In genomic region chr19:10389391-10390098, GRCm38 (mm10) we compare ENCODE assay signal across 8 mouse cellular contexts. TPM values are rescaled to one million over a fixed set of nuclear protein-coding genes. Genes with fewer than 3 reads are reported as not detected.
A peak's percentile ranks its signal among the peaks of the same experiment; 100 is the strongest.
DNase-seq lines count a peak whose midpoint lies in the region; ATAC-seq and TF ChIP-seq lines count a peak whose summit lies in the region.

No protein-coding gene starts in this region.

- peak in 1 of 2 experiments; percentile 63 for DNase-seq in heart, adult 2 months
- no peak for DNase-seq in heart, adult 8-10 months (ENCODE audit: low spot score)
- DNase-seq in Muller cell, postnatal 12 days (ENCODE audit: inconsistent ontology term) = peak; percentile 1
- peak; percentile 30 for DNase-seq in midbrain, postnatal 0 days (ENCODE audit: low spot score)
- no peak for DNase-seq in frontal cortex, postnatal 25 days (ENCODE audit: low spot score in 2 of 2)
- no peak for DNase-seq in spleen, postnatal 14 days (ENCODE audit: low spot score in 2 of 2)

- peak; percentile 52 for TF ChIP-seq CTCF in heart, adult 2 months (IDR thresholded peaks at IDR 0.05)
- TF ChIP-seq CTCF in midbrain, postnatal 0 days (IDR thresholded peaks at IDR 0.05) = no peak

- peak overlapping the region; percentile 76 for H3K4me3 ChIP-seq in heart, adult 2 months
- H3K4me3 ChIP-seq in embryonic facial prominence, embryonic 12.5 days = peak overlapping the region; percentile 63
- H3K4me3 ChIP-seq in hindbrain, embryonic 16.5 days (ENCODE audit: low read length) = peak overlapping the region; percentile 86
- peak overlapping the region; percentile 84 for H3K4me3 ChIP-seq in midbrain, postnatal 0 days (ENCODE audit: low read depth, low read length)

- 2% methylated on average over 52 of the region's 54 CpGs for WGBS in heart, adult 2 months
- under 1% methylated on average over 54 of the region's 54 CpGs for WGBS in embryonic facial prominence, embryonic 12.5 days
- WGBS in hindbrain, embryonic 16.5 days = 1% methylated on average over 32 of the region's 54 CpGs
- under 1% methylated on average over 52 of the region's 54 CpGs for WGBS in midbrain, postnatal 0 days

- no peaks in the 10 kb centered on the region for H3K27me3 ChIP-seq in heart, adult 2 months (ENCODE audit: control insufficient read depth, insufficient read depth, low read length)
- H3K27me3 ChIP-seq in embryonic facial prominence, embryonic 12.5 days = peaks cover 47% of the 10 kb centered on the region
- H3K27me3 ChIP-seq in hindbrain, embryonic 16.5 days (replicated peaks; ENCODE audit: control insufficient read depth, insufficient read depth, low read length) = no peaks in the 10 kb centered on the region
- H3K27me3 ChIP-seq in midbrain, postnatal 0 days (ENCODE audit: insufficient read depth, low read length) = no peaks in the 10 kb centered on the region

- H3K36me3 ChIP-seq in heart, adult 2 months (ENCODE audit: control insufficient read depth, insufficient read depth, low read length) = no peaks in the 10 kb centered on the region
- no peaks in the 10 kb centered on the region for H3K36me3 ChIP-seq in embryonic facial prominence, embryonic 12.5 days
- H3K36me3 ChIP-seq in hindbrain, embryonic 16.5 days (ENCODE audit: control insufficient read depth, insufficient read depth, low read length) = no peaks in the 10 kb centered on the region
- H3K36me3 ChIP-seq in midbrain, postnatal 0 days (ENCODE audit: insufficient read depth, low read length) = no peaks in the 10 kb centered on the region

- no peak for ATAC-seq in embryonic facial prominence, embryonic 12.5 days (ENCODE audit: insufficient number of reproducible peaks, insufficient read depth, low FRiP score, low TSS enrichment)
- ATAC-seq in hindbrain, embryonic 16.5 days = peak; percentile 58
- peak; percentile 65 for ATAC-seq in midbrain, postnatal 0 days (ENCODE audit: low FRiP score)

- peak overlapping the region; percentile 80 for H3K9ac ChIP-seq in heart, adult 2 months (ENCODE audit: low read depth, low read length)
- peak overlapping the region; percentile 64 for H3K9ac ChIP-seq in embryonic facial prominence, embryonic 12.5 days
- H3K9ac ChIP-seq in hindbrain, embryonic 16.5 days (ENCODE audit: low read depth, low read length) = peak overlapping the region; percentile 86
- H3K9ac ChIP-seq in midbrain, postnatal 0 days (replicated peaks; ENCODE audit: low read length, poor library complexity, severe bottlenecking) = peak overlapping the region; percentile 93

- H3K27ac ChIP-seq in heart, adult 2 months = peak overlapping the region; percentile 59
- no peak overlapping the region for H3K27ac ChIP-seq in embryonic facial prominence, embryonic 12.5 days
- peak overlapping the region; percentile 70 for H3K27ac ChIP-seq in hindbrain, embryonic 16.5 days (ENCODE audit: low read depth, low read length)
- peak overlapping the region; percentile 73 for H3K27ac ChIP-seq in midbrain, postnatal 0 days (ENCODE audit: low read depth, low read length)

- H3K4me1 ChIP-seq in heart, adult 2 months (ENCODE audit: control insufficient read depth, insufficient read depth, low read length) = peaks cover 1% of the 10 kb centered on the region; the same call in 1 of the 2 replicates
- peaks cover 11% of the 10 kb centered on the region for H3K4me1 ChIP-seq in embryonic facial prominence, embryonic 12.5 days
- peaks cover 27% of the 10 kb centered on the region for H3K4me1 ChIP-seq in hindbrain, embryonic 16.5 days (ENCODE audit: control insufficient read depth, insufficient read depth, low read depth, low read length)
- peaks cover 20% of the 10 kb centered on the region for H3K4me1 ChIP-seq in midbrain, postnatal 0 days (ENCODE audit: insufficient read depth, low read length)

- TF ChIP-seq POLR2A in heart, adult 2 months (IDR thresholded peaks at IDR 0.05; ENCODE audit: insufficient read depth, low read depth, low read length) = no peak

- no peak for TF ChIP-seq EP300 in heart, adult 2 months (IDR thresholded peaks at IDR 0.05; ENCODE audit: insufficient read depth, low read depth, low read length)

- peak overlapping the region; percentile 97 for H3K4me2 ChIP-seq in embryonic facial prominence, embryonic 12.5 days (replicated peaks)
- H3K4me2 ChIP-seq in hindbrain, embryonic 16.5 days (ENCODE audit: low read length) = peak overlapping the region; percentile 75
- H3K4me2 ChIP-seq in midbrain, postnatal 0 days (ENCODE audit: low read depth, low read length, poor library complexity, severe bottlenecking) = peak overlapping the region; percentile 80

- intact Hi-C loops in heart, adult 2 months (cut with DNase I) = loop anchor here (2.0 to 5.0 kb wide), 2 partner anchors 47 to 93 kb away; partner anchors contain the start of gene Ppp1r32

- H3K9me3 ChIP-seq in embryonic facial prominence, embryonic 12.5 days = no peaks in the 10 kb centered on the region
- H3K9me3 ChIP-seq in hindbrain, embryonic 16.5 days (ENCODE audit: control insufficient read depth, low read length) = no peaks in the 10 kb centered on the region
- no peaks in the 10 kb centered on the region for H3K9me3 ChIP-seq in midbrain, postnatal 0 days (ENCODE audit: low read length)

- H3K79me2 ChIP-seq in heart, adult 2 months (replicated peaks; ENCODE audit: control insufficient read depth, insufficient read depth, low read length) = no peaks in the 10 kb centered on the region

RNA-seq across cellular contexts. Expression of gene Syt7, which starts 0.7 kb away (rescaled TPM):
- 10 to 100 TPM; 35.7 to 38.6 TPM for total RNA-seq in heart, adult 2 months (2021)
- 17.6 and 20.1 TPM in 2 replicates for polyA plus RNA-seq in heart, adult 2 months (2012; rRNA removed)
- total RNA-seq in heart, adult 8-10 months (2022) = 10 to 100 TPM; 33.2 to 39.1 (median 35.8) TPM
- polyA plus RNA-seq in embryonic facial prominence, embryonic 12.5 days (2016; fragmentation: Nextera tagmentation; extraction: Ambion mirVana) = 0.71 and 2.1 TPM in 2 replicates
- polyA plus RNA-seq in hindbrain, embryonic 16.5 days (2015; fragmentation: Nextera tagmentation; extraction: Ambion mirVana) = 8.8 and 10.3 TPM in 2 replicates
- 138 and 140 TPM in 2 replicates for total RNA-seq in midbrain, postnatal 0 days (2014; rRNA removed)
- polyA plus RNA-seq in midbrain, postnatal 0 days (2015; fragmentation: Nextera tagmentation; extraction: Ambion mirVana) = 14.7 and 19.0 TPM in 2 replicates

Comparison
In these comparisons a context has a peak if more than half of its experiments do, and no peak if none do; other contexts are left out.
1. DNase-seq: peak in Muller cell, postnatal 12 days (single experiment) and midbrain, postnatal 0 days (single experiment); none in heart, adult 8-10 months (single experiment), frontal cortex, postnatal 25 days (0 of 2) and spleen, postnatal 14 days (0 of 2).
2. Peak in every context shown above with its lines, with median percentiles within 50 percentile points of each other: H3K4me3 ChIP-seq, H3K9ac ChIP-seq and H3K4me2 ChIP-seq.